Mouse (Mus musculus) myocyte (in vitro differentiated cells): ENCODE measurements around the gene Calml3. TPM values are rescaled to one million over a fixed set of nuclear protein-coding genes. Genes with fewer than 3 reads are reported as not detected.
A peak's percentile ranks its signal among the peaks of the same experiment; 100 is the strongest.

Experiments
- H3K27me3 ChIP-seq: one replicate; pipeline ENCODE4 v1.6.1; 2011; ENCODE audit not compliant: control insufficient read depth, insufficient read depth, insufficient read length
- H3K36me3 ChIP-seq: one replicate; pipeline ENCODE4 v1.6.1; 2011; ENCODE audit not compliant: control insufficient read depth, insufficient read depth
- H3K4me2 ChIP-seq: one replicate; pipeline ENCODE4 v1.6.1; 2011; ENCODE audit warnings: low read depth, control low read depth
- H3K4me3 ChIP-seq: one replicate; pipeline ENCODE4 v1.5.1; 2011; ENCODE audit warnings: mild to moderate bottlenecking, control low read depth, moderate library complexity
- H3K79me2 ChIP-seq: one replicate; pipeline ENCODE4 v1.6.1; 2011; ENCODE audit not compliant: control insufficient read depth, insufficient read depth
- H3ac ChIP-seq: one replicate; pipeline ENCODE4 v1.6.1; 2011; ENCODE audit not compliant: control insufficient read depth, insufficient read length
- CEBPB ChIP-seq: IDR thresholded peaks from 2 replicates; pipeline ENCODE4 v1.6.1; 2011; ENCODE audit warnings: mild to moderate bottlenecking, moderate library complexity; ENCODE audit not compliant: poor library complexity, insufficient read depth, severe bottlenecking
- E2F4 ChIP-seq: IDR thresholded peaks from one replicate; pipeline ENCODE4 v1.6.1; 2011; ENCODE audit warnings: mild to moderate bottlenecking, control low read depth, moderate library complexity; ENCODE audit not compliant: insufficient read depth
- MAX ChIP-seq: IDR thresholded peaks from one replicate; pipeline ENCODE4 v1.6.1; 2011; ENCODE audit warnings: low read depth, mild to moderate bottlenecking, control low read depth
- MYOD1 ChIP-seq, 3 experiments: IDR thresholded peaks; one replicate each; pipeline ENCODE4 v1.6.1; 2011; ENCODE audit warnings: control low read depth in 2 of 3, low read depth in 2 of 3, mild to moderate bottlenecking in 2 of 3, moderate library complexity in 1 of 3; ENCODE audit not compliant: insufficient read length in 2 of 3, control insufficient read depth in 1 of 3
- MYOG ChIP-seq, 3 experiments: IDR thresholded peaks; one replicate each; pipeline ENCODE4 v1.6.1; 2011; ENCODE audit warnings: control low read depth in 2 of 3, low read depth in 2 of 3, mild to moderate bottlenecking in 2 of 3; ENCODE audit not compliant: insufficient read length in 2 of 3, control insufficient read depth in 1 of 3, insufficient read depth in 1 of 3
- POLR2A ChIP-seq: IDR thresholded peaks from one replicate; pipeline ENCODE4 v1.6.1; 2011; ENCODE audit warnings: low read depth, mild to moderate bottlenecking, control low read depth, moderate library complexity; ENCODE audit not compliant: insufficient read length
- POLR2AphosphoS2 ChIP-seq: IDR thresholded peaks from one replicate; pipeline ENCODE4 v1.6.1; 2011; ENCODE audit warnings: low read depth, control low read depth; ENCODE audit not compliant: insufficient read length
- REST ChIP-seq: IDR thresholded peaks from one replicate; pipeline ENCODE4 v1.6.1; 2011; ENCODE audit warnings: mild to moderate bottlenecking, control low read depth, moderate library complexity; ENCODE audit not compliant: insufficient read depth, insufficient read length
- SRF ChIP-seq: IDR thresholded peaks from one replicate; pipeline ENCODE4 v1.6.1; 2011; ENCODE audit warnings: low read depth; ENCODE audit not compliant: control insufficient read depth, insufficient read length
- TCF12 ChIP-seq: IDR thresholded peaks from one replicate; pipeline ENCODE4 v1.6.1; 2011; ENCODE audit warnings: mild to moderate bottlenecking, control low read depth; ENCODE audit not compliant: poor library complexity, insufficient read depth, severe bottlenecking
- TCF3 ChIP-seq: IDR thresholded peaks from one replicate; pipeline ENCODE4 v1.6.1; 2011; ENCODE audit warnings: low read depth, control low read depth; ENCODE audit not compliant: insufficient read length
- USF1 ChIP-seq: IDR thresholded peaks from one replicate; pipeline ENCODE4 v1.6.1; 2011; ENCODE audit warnings: low read depth, mild to moderate bottlenecking, control low read depth, moderate library complexity
- polyA plus RNA-seq: library from polyadenylated mRNA; unstranded; fragments of >200 nt; fragmentation: generic; extraction: Trizol; gene quantifications from one replicate; pipeline ENCODE4 v1.2.1, GENCODE M21; 2012; ENCODE audit warnings: missing spikeins

Gene Calml3
- polyA plus RNA-seq, 1 experiment, result 0.08 TPM

DNA sequence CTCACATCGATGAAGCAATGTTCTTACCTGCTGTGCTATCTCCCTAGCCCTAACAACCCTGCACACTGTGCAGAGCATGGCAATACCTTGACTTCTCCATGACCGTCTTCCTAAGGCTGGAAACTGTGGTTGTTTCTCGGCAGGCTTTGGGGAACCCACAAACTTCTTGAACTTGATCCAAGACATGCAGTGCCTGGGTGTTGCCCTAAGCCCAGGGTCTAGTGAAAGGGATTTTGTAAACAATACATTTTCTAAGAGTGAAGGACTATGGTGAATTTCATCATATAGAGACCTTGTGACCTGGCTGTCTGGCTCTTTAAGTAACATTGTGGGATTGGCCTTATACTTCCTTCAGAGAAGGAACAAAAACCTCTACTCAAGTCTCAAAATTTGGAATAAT lies 34.6 kb downstream of the Calml3 start:
- H3ac ChIP-seq, result no peak overlapping the region

DNA sequence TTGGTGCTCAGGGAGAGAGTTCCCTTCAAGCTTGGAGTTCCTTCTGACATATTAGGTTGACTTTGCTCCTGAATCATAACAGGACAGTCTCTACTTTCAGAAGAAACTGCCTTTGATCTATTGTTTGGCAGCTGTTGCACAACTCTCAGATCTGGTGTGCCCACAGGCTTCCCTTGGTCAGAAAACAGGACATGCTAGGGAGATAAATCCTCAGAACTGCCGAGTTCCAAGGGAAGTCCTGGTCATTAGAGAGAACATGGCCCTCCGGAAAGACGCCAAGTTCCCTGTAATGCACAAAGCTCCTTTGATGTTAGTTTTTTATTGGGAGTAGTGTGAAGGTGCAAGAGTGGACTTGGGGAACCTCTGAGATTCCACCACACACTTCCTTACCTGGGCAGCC lies 35.5 kb downstream of the Calml3 start:
- H3K79me2 ChIP-seq, result no peaks in the 10 kb centered on the region

More for the DNA sequence above, 34.6 kb downstream of the Calml3 start:
- H3K4me2 ChIP-seq, result no peak overlapping the region
- no peak overlapping the region for H3K4me3 ChIP-seq
- H3K27me3 ChIP-seq, result no peaks in the 10 kb centered on the region
- H3K79me2 ChIP-seq, result no peaks in the 10 kb centered on the region
- TF ChIP-seq CEBPB (no peak), REST (no peak), MYOD1 (IDR thresholded peaks at IDR 0.05; ENCODE audit: control insufficient read depth in 1 of 3, insufficient read length in 2 of 3, low read depth in 2 of 3) (no peak), USF1 (no peak), POLR2A (no peak), MYOG (IDR thresholded peaks at IDR 0.05; ENCODE audit: control insufficient read depth in 1 of 3, insufficient read depth in 1 of 3, insufficient read length in 2 of 3, low read depth in 2 of 3) (no peak), TCF12 (no peak), TCF3 (no peak), E2F4 (no peak), SRF (no peak), POLR2AphosphoS2 (no peak), MAX (no peak)
- no peaks in the 10 kb centered on the region for H3K36me3 ChIP-seq

DNA sequence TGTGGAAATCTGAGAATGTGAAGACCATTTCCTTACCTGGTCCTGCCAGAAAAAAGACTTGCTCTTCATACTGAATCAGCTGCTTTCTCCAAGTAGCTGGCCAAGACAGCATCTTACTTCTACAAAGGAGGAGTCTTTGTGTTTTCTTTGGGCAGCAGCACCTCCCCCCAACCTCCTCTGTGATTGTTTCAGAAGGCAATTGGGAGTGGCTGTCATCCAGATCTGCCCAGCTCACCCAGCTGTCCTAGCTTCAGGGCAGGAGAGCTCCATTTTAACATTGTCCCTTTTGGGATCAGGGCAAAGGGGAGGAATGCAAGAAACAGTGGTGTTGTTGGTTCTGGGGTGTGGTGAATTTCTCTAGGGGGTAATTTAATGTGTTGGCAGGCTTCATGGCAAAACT lies 37.0 kb downstream of the Calml3 start:
- no peak overlapping the region for H3ac ChIP-seq
- no peak overlapping the region for H3K4me2 ChIP-seq
- H3K27me3 ChIP-seq, result no peaks in the 10 kb centered on the region
- no peak overlapping the region for H3K4me3 ChIP-seq
- H3K79me2 ChIP-seq, result no peaks in the 10 kb centered on the region
- no peaks in the 10 kb centered on the region for H3K36me3 ChIP-seq
- TF ChIP-seq CEBPB, result no peak
- peak in 1 of 3 experiments; percentile 19 for TF ChIP-seq MYOD1 (IDR thresholded peaks at IDR 0.05; ENCODE audit: control insufficient read depth in 1 of 3, insufficient read length in 2 of 3, low read depth in 2 of 3)
- no peak for TF ChIP-seq TCF12
- TF ChIP-seq POLR2A, result no peak
- no peak for TF ChIP-seq MAX

More for the DNA sequence above, 35.5 kb downstream of the Calml3 start:
- no peak for TF ChIP-seq TCF12
- peak; percentile 76 for TF ChIP-seq CEBPB
- Histone ChIP-seq H3K4me2 (no peak overlapping the region), H3ac (no peak overlapping the region), H3K36me3 (no peaks in the 10 kb centered on the region), H3K27me3 (no peaks in the 10 kb centered on the region), H3K4me3 (no peak overlapping the region)

DNA sequence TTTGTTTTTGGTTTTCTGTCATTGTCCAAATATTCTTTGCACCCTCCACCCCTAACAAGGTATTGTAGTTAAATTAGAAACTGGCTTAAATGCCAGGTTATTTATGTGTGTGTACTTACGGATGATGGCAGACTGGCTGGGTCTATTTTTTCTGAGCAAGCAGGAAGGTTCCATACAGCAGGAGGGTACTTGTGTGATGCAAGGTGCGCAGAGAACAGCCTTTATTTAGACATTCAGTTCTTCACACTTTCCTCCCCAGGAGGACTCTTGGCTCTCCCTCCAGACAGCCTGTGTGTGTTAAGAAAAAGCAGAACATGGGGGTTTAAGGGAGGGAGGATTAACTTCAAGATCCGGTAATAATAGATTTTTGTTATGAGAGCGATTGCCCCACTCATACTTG lies 38.3 kb downstream of the Calml3 start:
- H3ac ChIP-seq, result no peak overlapping the region
- H3K27me3 ChIP-seq, result no peaks in the 10 kb centered on the region
- TF ChIP-seq MYOG (IDR thresholded peaks at IDR 0.05; ENCODE audit: control insufficient read depth in 1 of 3, insufficient read depth in 1 of 3, insufficient read length in 2 of 3, low read depth in 2 of 3) (no peak), POLR2AphosphoS2 (no peak), POLR2A (no peak), REST (no peak), CEBPB (no peak), E2F4 (no peak), USF1 (no peak), MYOD1 (IDR thresholded peaks at IDR 0.05; ENCODE audit: control insufficient read depth in 1 of 3, insufficient read length in 2 of 3, low read depth in 2 of 3) (no peak), MAX (no peak), TCF12 (no peak)
- H3K36me3 ChIP-seq, result no peaks in the 10 kb centered on the region
- no peak overlapping the region for H3K4me2 ChIP-seq
- H3K4me3 ChIP-seq, result no peak overlapping the region
- no peaks in the 10 kb centered on the region for H3K79me2 ChIP-seq

DNA sequence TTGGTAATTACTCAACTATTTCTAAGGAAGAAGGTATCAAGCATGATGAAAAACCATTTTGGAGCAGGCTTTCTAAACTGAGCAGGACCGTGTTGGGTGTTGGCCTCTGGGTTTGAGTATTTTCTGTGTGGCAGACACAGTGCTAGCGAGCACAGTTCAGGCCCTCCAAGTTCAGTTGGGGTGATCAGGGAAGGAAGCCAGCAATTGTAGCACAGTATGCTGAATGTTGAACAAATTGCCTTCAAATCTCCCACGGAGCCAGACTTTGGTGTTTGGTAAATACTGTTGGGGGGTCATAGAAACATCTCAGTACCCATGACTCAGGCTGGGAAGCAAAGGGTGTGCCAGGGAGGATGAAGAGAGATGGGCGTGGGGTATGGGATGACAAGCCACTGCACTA lies 43.0 kb downstream of the Calml3 start:
- Histone ChIP-seq H3K36me3 (no peaks in the 10 kb centered on the region), H3ac (no peak overlapping the region), H3K4me3 (no peak overlapping the region), H3K4me2 (no peak overlapping the region), H3K79me2 (no peaks in the 10 kb centered on the region), H3K27me3 (no peaks in the 10 kb centered on the region)
- TF ChIP-seq CEBPB, result no peak
- no peak for TF ChIP-seq REST
- no peak for TF ChIP-seq TCF12
- no peak for TF ChIP-seq E2F4
- TF ChIP-seq MYOD1 (IDR thresholded peaks at IDR 0.05; ENCODE audit: control insufficient read depth in 1 of 3, insufficient read length in 2 of 3, low read depth in 2 of 3), result no peak
- TF ChIP-seq POLR2A, result no peak
- no peak for TF ChIP-seq TCF3
- TF ChIP-seq POLR2AphosphoS2, result no peak
- TF ChIP-seq SRF, result no peak
- no peak for TF ChIP-seq MYOG (IDR thresholded peaks at IDR 0.05; ENCODE audit: control insufficient read depth in 1 of 3, insufficient read depth in 1 of 3, insufficient read length in 2 of 3, low read depth in 2 of 3)
- no peak for TF ChIP-seq USF1
- TF ChIP-seq MAX, result no peak
